Mouse (Mus musculus) lung, postnatal 36 days (tissue): ENCODE results near the gene Vmn1r48.
"Not testable (repeated sequence)": the region's sequence is repeated elsewhere in the genome, so short reads cannot be mapped to it uniquely, and the experiment has no call there.

ENCODE experiments used
- DNase-seq: peaks from one replicate; pipeline ENCODE4 v3.0.0; 2022; ENCODE audit warnings: mixed read lengths

Vmn1r48 gene

GRCm38 (mm10) chr6:90036741-90037140, at the start of gene Vmn1r48:
Vmn1r48 (minus strand) TSS chr6:90036841.
- DNase-seq = not testable (repeated sequence)

GRCm38 (mm10) chr6:90078406-90078805, 41.8 kb upstream of the Vmn1r48 start, which contains the start of gene Vmn1r49:
Vmn1r49 (minus strand) TSS chr6:90078506.
- no peak for DNase-seq

DNA sequence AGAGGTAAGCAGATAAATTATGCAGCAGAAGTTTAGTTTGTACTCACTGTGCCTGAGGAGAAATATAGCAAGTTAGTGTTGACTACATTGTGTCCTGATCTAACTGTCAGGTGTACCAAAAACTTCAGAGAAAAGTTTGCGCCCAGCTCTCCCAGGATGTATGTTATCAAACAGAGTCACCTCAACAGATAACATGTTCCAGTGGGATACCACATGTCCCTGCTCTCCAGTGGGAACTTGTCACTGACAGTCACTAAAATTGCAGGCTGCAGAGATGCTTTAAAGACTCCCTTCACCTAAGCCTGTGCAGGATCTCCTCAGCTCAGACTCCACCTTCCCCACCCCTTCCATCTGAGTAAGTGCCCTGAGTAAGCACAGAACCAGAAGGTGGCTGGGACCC, 20.8 kb downstream of the Vmn1r48 start, which contains the start of gene Vmn1r47:
Vmn1r47 (plus strand) TSS at position 301 of the 400 bp plus-strand sequence.
- DNase-seq = not testable (repeated sequence)

GRCm38 (mm10) chr6:89985989-89986388, 50.7 kb downstream of the Vmn1r48 start:
- DNase-seq = peak; percentile 3
